15 mouse cellular contexts compared by ENCODE assay signal in the genomic region with DNA sequence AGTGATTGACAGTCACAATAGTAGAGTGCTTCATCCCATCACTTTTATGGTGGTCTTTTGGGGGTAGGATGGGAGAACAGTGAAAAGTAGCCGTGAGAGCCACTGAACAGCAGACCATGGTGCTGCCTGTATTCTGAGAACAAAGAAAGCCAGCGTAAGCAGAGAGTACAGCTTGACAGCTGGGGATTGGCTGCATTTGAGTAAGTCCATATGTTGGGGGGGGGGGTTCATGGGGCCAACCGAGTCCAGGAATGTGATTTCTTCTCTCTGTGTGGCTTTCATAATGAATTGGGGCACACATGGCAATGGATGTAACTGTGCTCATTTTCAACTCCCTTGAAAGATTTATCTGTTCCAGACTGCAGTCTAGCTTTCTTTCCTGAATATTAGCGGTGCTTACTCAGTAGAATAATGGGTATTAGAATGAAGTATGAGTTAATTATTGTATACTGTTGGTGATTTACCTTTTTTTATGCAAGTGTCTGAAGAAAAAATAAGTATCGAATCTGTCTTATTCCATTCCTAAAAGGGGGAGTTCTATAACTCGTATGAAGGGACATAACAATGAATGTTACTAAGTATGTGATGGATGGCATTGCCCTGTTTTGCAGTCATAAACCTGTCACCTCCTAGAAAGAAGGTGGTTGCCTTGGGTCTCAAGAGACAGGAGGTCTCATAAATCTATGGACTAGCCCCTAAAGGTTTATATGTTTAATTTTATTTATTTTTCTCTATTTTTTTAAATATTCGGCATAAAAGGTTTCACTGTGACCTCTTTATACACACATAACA.
DNase-seq lines count a peak whose midpoint lies in the region; ATAC-seq and TF ChIP-seq lines count a peak whose summit lies in the region.
"Had no signal": no experiment of that assay in that cellular context is flagged by ENCODE, and none has a peak within 500 bp of the region (broad histone marks: within the 10 kb centered on the region; RNA-seq: fewer than 3 reads in every experiment).

No protein-coding gene starts in this region.

- no peak overlapping the region for H3K4me2 ChIP-seq in forebrain, postnatal 0 days (ENCODE audit: low read depth)
- no peak overlapping the region for H3K4me2 ChIP-seq in midbrain, embryonic 11.5 days
- H3K4me2 ChIP-seq in midbrain, embryonic 13.5 days (replicated peaks) = no peak overlapping the region
- H3K4me2 ChIP-seq in hindbrain, postnatal 0 days (ENCODE audit: low read depth, low read length) = no peak overlapping the region
- no peak overlapping the region for H3K4me2 ChIP-seq in neural tube, embryonic 14.5 days (ENCODE audit: low read depth, low read length)
- H3K4me2 ChIP-seq: embryonic facial prominence, embryonic 15.5 days; heart, embryonic 13.5 days; liver, embryonic 15.5 days had no signal

- TF ChIP-seq CTCF in forebrain, postnatal 0 days (IDR thresholded peaks at IDR 0.05; ENCODE audit: low read depth) = no peak
- TF ChIP-seq CTCF in hindbrain, postnatal 0 days (IDR thresholded peaks at IDR 0.05; ENCODE audit: low read depth) = no peak

- no peaks in the 10 kb centered on the region for H3K27me3 ChIP-seq in forebrain, embryonic 10.5 days (ENCODE audit: poor library complexity, severe bottlenecking)
- no peaks in the 10 kb centered on the region for H3K27me3 ChIP-seq in forebrain, postnatal 0 days (ENCODE audit: insufficient read depth, low read length)
- H3K27me3 ChIP-seq in midbrain, embryonic 11.5 days (ENCODE audit: control insufficient read depth, insufficient read depth, low read length) = no peaks in the 10 kb centered on the region
- H3K27me3 ChIP-seq in midbrain, embryonic 13.5 days = no peaks in the 10 kb centered on the region
- H3K27me3 ChIP-seq in hindbrain, postnatal 0 days (ENCODE audit: insufficient read depth, low read length) = no peaks in the 10 kb centered on the region
- no peaks in the 10 kb centered on the region for H3K27me3 ChIP-seq in neural tube, embryonic 14.5 days (ENCODE audit: control insufficient read depth, insufficient read depth, low read length)
- H3K27me3 ChIP-seq: embryonic facial prominence, embryonic 15.5 days; heart, embryonic 13.5 days; liver, embryonic 15.5 days had no signal

- peaks cover 12% of the 10 kb centered on the region for H3K4me1 ChIP-seq in forebrain, embryonic 10.5 days
- H3K4me1 ChIP-seq in forebrain, postnatal 0 days (ENCODE audit: insufficient read depth) = no peaks in the 10 kb centered on the region
- no peaks in the 10 kb centered on the region for H3K4me1 ChIP-seq in midbrain, embryonic 11.5 days (ENCODE audit: control insufficient read depth, insufficient read depth, low read length)
- H3K4me1 ChIP-seq in midbrain, embryonic 13.5 days (replicated peaks) = no peaks in the 10 kb centered on the region
- no peaks in the 10 kb centered on the region for H3K4me1 ChIP-seq in hindbrain, postnatal 0 days (ENCODE audit: insufficient read depth, low read length)
- H3K4me1 ChIP-seq in neural tube, embryonic 14.5 days (ENCODE audit: control insufficient read depth, insufficient read depth, low read length) = no peaks in the 10 kb centered on the region
- H3K4me1 ChIP-seq: embryonic facial prominence, embryonic 15.5 days; heart, embryonic 13.5 days; liver, embryonic 15.5 days had no signal

- H3K9me3 ChIP-seq in forebrain, embryonic 10.5 days = no peaks in the 10 kb centered on the region
- H3K9me3 ChIP-seq in forebrain, postnatal 0 days (ENCODE audit: low read length) = no peaks in the 10 kb centered on the region
- H3K9me3 ChIP-seq in midbrain, embryonic 11.5 days (ENCODE audit: control insufficient read depth, low read length) = no peaks in the 10 kb centered on the region
- no peaks in the 10 kb centered on the region for H3K9me3 ChIP-seq in midbrain, embryonic 13.5 days
- no peaks in the 10 kb centered on the region for H3K9me3 ChIP-seq in hindbrain, postnatal 0 days (ENCODE audit: low read length)
- H3K9me3 ChIP-seq in neural tube, embryonic 14.5 days (ENCODE audit: control insufficient read depth, low read length) = no peaks in the 10 kb centered on the region
- H3K9me3 ChIP-seq: embryonic facial prominence, embryonic 15.5 days; heart, embryonic 13.5 days; liver, embryonic 15.5 days had no signal

- 76% methylated on average over 7 of the region's 7 CpGs for WGBS in forebrain, embryonic 10.5 days
- WGBS in forebrain, postnatal 0 days = 65% methylated on average over 7 of the region's 7 CpGs
- WGBS in midbrain, embryonic 11.5 days = 69% methylated on average over 7 of the region's 7 CpGs
- WGBS in midbrain, embryonic 13.5 days = 69% methylated on average over 7 of the region's 7 CpGs
- WGBS in hindbrain, postnatal 0 days = 56% methylated on average over 7 of the region's 7 CpGs
- WGBS in neural tube, embryonic 14.5 days = 39% methylated on average over 7 of the region's 7 CpGs

- H3K27ac ChIP-seq in forebrain, embryonic 10.5 days = 0 out of 2 replicates have a peak overlapping the region, but pooled peaks have one; percentile 35
- H3K27ac ChIP-seq in forebrain, postnatal 0 days (ENCODE audit: low read depth, low read length) = no peak overlapping the region
- no peak overlapping the region for H3K27ac ChIP-seq in midbrain, embryonic 11.5 days (ENCODE audit: low read depth, low read length)
- H3K27ac ChIP-seq in midbrain, embryonic 13.5 days = no peak overlapping the region
- no peak overlapping the region for H3K27ac ChIP-seq in hindbrain, postnatal 0 days
- peak overlapping the region; percentile 52; the same call in 1 of the 2 replicates for H3K27ac ChIP-seq in neural tube, embryonic 14.5 days (ENCODE audit: low read depth, low read length)
- H3K27ac ChIP-seq: embryonic facial prominence, embryonic 15.5 days; gastrocnemius, adult 2 months; heart, embryonic 13.5 days; liver, embryonic 15.5 days had no signal

- H3K9ac ChIP-seq in forebrain, postnatal 0 days = no peak overlapping the region
- H3K9ac ChIP-seq in midbrain, embryonic 11.5 days (ENCODE audit: low read length) = no peak overlapping the region
- no peak overlapping the region for H3K9ac ChIP-seq in midbrain, embryonic 13.5 days (replicated peaks)
- H3K9ac ChIP-seq in hindbrain, postnatal 0 days (replicated peaks; ENCODE audit: low read length) = no peak overlapping the region
- H3K9ac ChIP-seq in neural tube, embryonic 14.5 days (replicated peaks; ENCODE audit: low read depth, low read length) = no peak overlapping the region
- H3K9ac ChIP-seq: embryonic facial prominence, embryonic 15.5 days; heart, embryonic 13.5 days; liver, embryonic 15.5 days had no signal

- DNase-seq in forebrain, embryonic 10.5 days (ENCODE audit: extremely low spot score, low spot score) = no peak
- DNase-seq in forebrain, postnatal 0 days = no peak
- DNase-seq in midbrain, embryonic 11.5 days (ENCODE audit: low spot score, missing footprints) = no peak
- DNase-seq in hindbrain, postnatal 0 days (ENCODE audit: low spot score) = peak; percentile 13
- no peak for DNase-seq in liver
- DNase-seq in thymus, adult 18-20 months = no peak
- DNase-seq: adrenal gland, postnatal 25 days; cerebellum, adult 11 months; gastrocnemius, adult 2 months; kidney, postnatal 36 days had no signal

- H3K36me3 ChIP-seq in forebrain, embryonic 10.5 days (replicated peaks) = no peaks in the 10 kb centered on the region
- no peaks in the 10 kb centered on the region for H3K36me3 ChIP-seq in forebrain, postnatal 0 days (ENCODE audit: insufficient read depth)
- no peaks in the 10 kb centered on the region for H3K36me3 ChIP-seq in midbrain, embryonic 11.5 days (ENCODE audit: control insufficient read depth, insufficient read depth, low read length)
- H3K36me3 ChIP-seq in midbrain, embryonic 13.5 days = no peaks in the 10 kb centered on the region
- no peaks in the 10 kb centered on the region for H3K36me3 ChIP-seq in hindbrain, postnatal 0 days (ENCODE audit: insufficient read depth, low read length)
- no peaks in the 10 kb centered on the region for H3K36me3 ChIP-seq in neural tube, embryonic 14.5 days (ENCODE audit: control insufficient read depth, insufficient read depth, low read length)
- H3K36me3 ChIP-seq: embryonic facial prominence, embryonic 15.5 days; heart, embryonic 13.5 days; liver, embryonic 15.5 days had no signal

- no peak for ATAC-seq in forebrain, postnatal 0 days
- 0 out of 2 replicates have a peak, but pooled peaks have one; percentile 40 for ATAC-seq in midbrain, embryonic 11.5 days (ENCODE audit: low FRiP score)
- no peak for ATAC-seq in midbrain, embryonic 13.5 days
- ATAC-seq in hindbrain, postnatal 0 days = peak; percentile 67; the same call in 1 of the 2 replicates
- peak; percentile 74 for ATAC-seq in neural tube, embryonic 14.5 days (ENCODE audit: low read depth)

- H3K4me3 ChIP-seq in forebrain, embryonic 10.5 days = no peak overlapping the region
- no peak overlapping the region for H3K4me3 ChIP-seq in forebrain, postnatal 0 days (ENCODE audit: low read depth, low read length)
- no peak overlapping the region for H3K4me3 ChIP-seq in midbrain, embryonic 11.5 days (ENCODE audit: low read depth, low read length)
- H3K4me3 ChIP-seq in midbrain, embryonic 13.5 days (replicated peaks) = no peak overlapping the region
- H3K4me3 ChIP-seq in hindbrain, postnatal 0 days (ENCODE audit: low read length) = no peak overlapping the region
- H3K4me3 ChIP-seq in neural tube, embryonic 14.5 days (ENCODE audit: low read depth, low read length) = no peak overlapping the region
- H3K4me3 ChIP-seq: embryonic facial prominence, embryonic 15.5 days; gastrocnemius, adult 2 months; heart, embryonic 13.5 days; liver, embryonic 15.5 days had no signal

Comparison
In these comparisons a context has a peak if more than half of its experiments do, and no peak if none do; other contexts are left out.
1. H3K27ac ChIP-seq: peak in forebrain, embryonic 10.5 days (single experiment) and neural tube, embryonic 14.5 days (single experiment); none in forebrain, postnatal 0 days (single experiment), midbrain, embryonic 11.5 days (single experiment), midbrain, embryonic 13.5 days (single experiment) and hindbrain, postnatal 0 days (single experiment).
2. ATAC-seq: peak in midbrain, embryonic 11.5 days (single experiment), hindbrain, postnatal 0 days (single experiment) and neural tube, embryonic 14.5 days (single experiment); none in forebrain, postnatal 0 days (single experiment) and midbrain, embryonic 13.5 days (single experiment).